In genomic region chr19:55593729-55594444, GRCm38 (mm10) we compare ENCODE assay signal across 9 mouse cellular contexts.
DNase-seq lines count a peak whose midpoint lies in the region; ATAC-seq lines count a peak whose summit lies in the region.
"Had no signal": no experiment of that assay in that cellular context is flagged by ENCODE, and none has a peak within 500 bp of the region (broad histone marks: within the 10 kb centered on the region; RNA-seq: fewer than 3 reads in every experiment).

No protein-coding gene starts in this region.

- H3K27me3 ChIP-seq in kidney, embryonic 14.5 days (ENCODE audit: control insufficient read depth, insufficient read depth, low read length): no peaks in the 10 kb centered on the region
- H3K27me3 ChIP-seq in embryonic facial prominence, embryonic 11.5 days (ENCODE audit: control insufficient read depth, insufficient read depth, low read length): no peaks in the 10 kb centered on the region

- H3K4me3 ChIP-seq in kidney, embryonic 14.5 days (ENCODE audit: low read length): no peak overlapping the region
- no peak overlapping the region for H3K4me3 ChIP-seq in embryonic facial prominence, embryonic 11.5 days (ENCODE audit: low read depth, low read length)

- H3K4me2 ChIP-seq in kidney, embryonic 14.5 days (replicated peaks; ENCODE audit: low read depth, low read length): peak overlapping the region; percentile 25; the same call in 1 of the 2 replicates
- no peak overlapping the region for H3K4me2 ChIP-seq in embryonic facial prominence, embryonic 11.5 days (ENCODE audit: low read depth, low read length)

- no peak overlapping the region for H3K27ac ChIP-seq in kidney, embryonic 14.5 days (ENCODE audit: low read depth, low read length)
- no peak overlapping the region for H3K27ac ChIP-seq in embryonic facial prominence, embryonic 11.5 days (replicated peaks; ENCODE audit: low read depth, low read length)

- H3K9ac ChIP-seq in kidney, embryonic 14.5 days (ENCODE audit: low read depth, low read length): no peak overlapping the region
- no peak overlapping the region for H3K9ac ChIP-seq in embryonic facial prominence, embryonic 11.5 days (replicated peaks; ENCODE audit: low read length)

- intact Hi-C loops in heart, postnatal 36 days (cut with DNase I): no loop called here

- H3K4me1 ChIP-seq in kidney, embryonic 14.5 days (ENCODE audit: control insufficient read depth, insufficient read depth, low read length): peaks cover 29% of the 10 kb centered on the region
- no peaks in the 10 kb centered on the region; the same call in none of the 2 replicates for H3K4me1 ChIP-seq in embryonic facial prominence, embryonic 11.5 days (ENCODE audit: control insufficient read depth, insufficient read depth, low read length)

- no peaks in the 10 kb centered on the region for H3K36me3 ChIP-seq in kidney, embryonic 14.5 days (ENCODE audit: control insufficient read depth, insufficient read depth, low read length)
- H3K36me3 ChIP-seq in embryonic facial prominence, embryonic 11.5 days (replicated peaks; ENCODE audit: control insufficient read depth, insufficient read depth, low read depth, low read length): no peaks in the 10 kb centered on the region

- no peak for DNase-seq in kidney, adult 11 months
- DNase-seq in embryonic facial prominence, embryonic 11.5 days (ENCODE audit: low spot score): no peak
- DNase-seq in heart, postnatal 36 days: peak; percentile 31
- peak; percentile 68 for DNase-seq in lung, postnatal 14 days
- DNase-seq in cerebellum, adult 18-20 months: no peak
- DNase-seq in thymus, postnatal 4 days: no peak
- DNase-seq in cerebellum, postnatal 14 days: no peak
- DNase-seq: cerebellum, postnatal 36 days had no signal

- WGBS in kidney, embryonic 14.5 days: 70% methylated on average over 16 of the region's 16 CpGs
- 72% methylated on average over 16 of the region's 16 CpGs for WGBS in embryonic facial prominence, embryonic 11.5 days

- ATAC-seq in kidney, embryonic 14.5 days (ENCODE audit: low FRiP score, low TSS enrichment): peak; percentile 40; the same call in 1 of the 2 replicates
- peak; percentile 49; the same call in 1 of the 2 replicates for ATAC-seq in embryonic facial prominence, embryonic 11.5 days (replicated peaks; ENCODE audit: insufficient number of reproducible peaks, low FRiP score, low TSS enrichment, low read depth)

- no peaks in the 10 kb centered on the region for H3K9me3 ChIP-seq in kidney, embryonic 14.5 days (ENCODE audit: control insufficient read depth, low read length)
- no peaks in the 10 kb centered on the region for H3K9me3 ChIP-seq in embryonic facial prominence, embryonic 11.5 days (replicated peaks; ENCODE audit: control insufficient read depth, low read length)

Comparison
In these comparisons a context has a peak if more than half of its experiments do, and no peak if none do; other contexts are left out.
1. DNase-seq: peak in heart, postnatal 36 days (2 of 2) and lung, postnatal 14 days (single experiment); none in kidney, adult 11 months (single experiment), embryonic facial prominence, embryonic 11.5 days (single experiment), cerebellum, adult 18-20 months (0 of 2), thymus, postnatal 4 days (single experiment) and cerebellum, postnatal 14 days (0 of 2).